Mouse (Mus musculus): ENCODE measurements around the gene Krtap4-1. TPM values are rescaled to one million over a fixed set of nuclear protein-coding genes. Genes with fewer than 3 reads are reported as not detected.
"Not testable (repeated sequence)": the region's sequence is repeated elsewhere in the genome, so short reads cannot be mapped to it uniquely, and the experiment has no call there.

Krtap4-1 gene
- total RNA-seq (2021) = not detected
- long read RNA-seq, experiment 1 = 0 reads
- long read RNA-seq, experiment 2 = 0 reads

DNA sequence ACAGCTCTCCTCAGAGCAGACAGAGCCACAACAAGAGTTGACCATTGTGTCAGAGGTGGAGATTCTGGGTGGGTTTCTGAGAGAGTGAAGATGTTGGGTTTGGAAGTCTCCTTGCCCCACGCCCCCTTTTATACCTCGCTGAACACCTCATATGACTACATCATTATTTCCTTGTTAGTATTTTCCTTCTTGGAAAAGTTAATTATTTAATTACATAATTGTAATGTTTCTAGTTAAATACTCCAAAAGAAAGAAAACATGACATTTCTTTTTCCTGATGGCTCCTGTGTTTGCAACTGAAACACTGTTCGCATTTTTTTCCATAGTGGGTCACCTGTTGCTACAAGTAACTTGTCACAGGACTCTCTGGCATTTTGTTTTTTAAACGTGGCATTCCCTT lies at the start of gene Krtap4-1:
Gene Krtap4-1 (minus strand): TSS at position 101 of the 400 bp plus-strand sequence.
- DNase-seq = no peak

DNA sequence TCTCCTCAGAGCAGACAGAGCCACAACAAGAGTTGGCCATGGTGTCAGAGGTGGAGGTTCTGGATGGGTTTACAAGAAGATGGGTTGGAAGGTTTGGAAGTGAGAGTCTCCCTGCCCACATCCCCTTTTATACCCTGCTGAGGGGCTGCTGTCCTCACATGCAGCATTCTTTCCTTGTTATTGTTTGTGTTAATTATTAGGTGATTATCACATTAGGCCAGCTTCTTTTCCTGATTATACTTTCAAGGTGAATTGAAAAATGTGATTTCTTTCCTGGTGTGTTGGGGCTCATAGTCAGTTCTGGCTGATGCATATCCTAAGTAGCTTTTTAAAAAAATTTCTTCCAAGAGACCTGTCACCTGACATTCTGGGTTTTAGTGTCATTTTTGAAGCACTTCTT lies 37.8 kb upstream of the Krtap4-1 start, which contains the start of gene Krtap4-6:
Gene Krtap4-6 (minus strand): TSS at position 101 of the 400 bp plus-strand sequence.
- no peak for DNase-seq

DNA sequence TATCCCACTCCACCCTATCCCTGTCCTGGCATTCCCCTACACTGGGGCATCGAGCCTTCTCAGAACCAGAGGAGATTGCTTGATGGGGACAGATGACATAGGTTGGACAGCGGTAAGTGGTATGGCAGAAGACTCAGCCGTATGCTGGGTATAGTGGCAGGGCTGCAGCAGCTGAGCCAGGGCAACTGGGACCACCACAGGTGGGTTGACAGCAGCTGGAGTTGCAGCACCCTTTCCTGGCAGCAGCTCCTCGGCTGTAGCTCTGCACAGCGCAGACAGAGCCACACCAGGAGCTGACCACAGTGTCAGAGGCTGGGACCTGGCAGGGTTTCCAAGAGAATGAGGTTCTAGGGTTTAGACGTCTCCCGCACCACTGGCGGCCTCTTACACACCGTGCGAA lies 34.8 kb upstream of the Krtap4-1 start:
- DNase-seq = no peak

DNA sequence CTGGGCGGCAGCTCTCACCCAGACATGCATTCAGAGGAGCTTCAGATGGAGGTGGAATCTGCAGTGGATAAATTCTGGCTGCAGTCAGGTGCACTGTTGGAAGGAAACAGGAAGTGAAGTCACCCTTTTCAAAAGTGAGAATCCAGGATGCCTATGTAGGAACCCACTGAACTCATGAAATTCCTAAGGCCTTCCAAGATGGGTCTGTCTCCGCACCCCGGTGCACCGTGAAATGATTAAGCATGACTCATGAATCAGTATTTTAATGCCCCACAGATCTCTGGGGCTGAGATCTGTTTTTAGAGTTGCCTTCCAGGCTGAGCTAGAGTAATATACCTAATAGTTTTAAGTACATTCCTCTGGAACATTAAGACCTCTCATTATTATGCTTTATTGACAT lies 31.2 kb upstream of the Krtap4-1 start:
- no peak for DNase-seq

DNA sequence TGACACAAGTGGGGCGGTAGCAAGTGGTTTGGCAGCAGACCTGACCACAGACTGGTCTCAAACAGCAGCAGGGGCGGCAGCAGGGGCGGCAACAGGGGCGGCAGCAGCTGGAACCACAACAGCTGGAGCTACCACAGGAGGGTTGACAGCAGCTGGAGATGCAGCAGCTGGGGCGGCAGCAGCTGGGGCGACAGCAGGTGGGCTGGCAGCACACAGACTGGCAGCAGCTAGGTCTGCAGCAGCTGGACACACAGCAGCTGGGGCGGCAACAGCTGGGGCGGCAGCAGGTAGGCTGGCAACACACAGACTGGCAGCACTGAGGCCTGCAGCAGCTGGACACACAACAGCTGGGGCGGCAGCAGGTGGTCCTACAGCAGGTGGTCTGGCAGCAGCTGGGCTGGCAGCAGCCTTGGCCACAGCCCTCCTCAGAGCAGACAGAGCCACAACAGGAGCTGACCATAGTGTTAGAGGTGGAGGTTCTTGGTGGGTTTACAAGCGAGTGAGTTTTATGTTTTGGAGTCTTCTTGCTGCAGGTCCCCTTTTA lies 30.5 kb upstream of the Krtap4-1 start, which contains the start of gene Gm11563:
Gene Gm11563 (minus strand): TSS at position 494 of the 544 bp plus-strand sequence.
- not testable (repeated sequence) for DNase-seq

DNA sequence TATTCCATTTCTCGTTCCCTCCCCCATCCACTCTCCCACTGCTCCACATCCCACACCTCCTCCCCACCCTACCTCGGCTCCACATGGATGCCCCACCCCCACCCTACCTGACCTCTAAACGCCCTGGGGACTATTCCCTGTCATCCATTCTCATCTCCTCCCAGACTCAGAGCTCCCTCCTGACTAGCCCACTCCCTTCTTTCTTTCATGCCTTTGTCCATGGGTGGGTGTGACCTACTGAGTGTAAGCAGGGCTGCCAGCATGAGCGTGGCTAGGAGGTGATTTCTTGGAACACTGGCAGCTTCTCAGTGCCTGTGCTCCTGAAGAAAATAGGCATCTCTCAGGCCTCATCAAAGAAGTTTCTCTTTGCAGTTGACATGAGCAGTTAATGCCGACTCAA lies 29.0 kb upstream of the Krtap4-1 start:
- no peak for DNase-seq

DNA sequence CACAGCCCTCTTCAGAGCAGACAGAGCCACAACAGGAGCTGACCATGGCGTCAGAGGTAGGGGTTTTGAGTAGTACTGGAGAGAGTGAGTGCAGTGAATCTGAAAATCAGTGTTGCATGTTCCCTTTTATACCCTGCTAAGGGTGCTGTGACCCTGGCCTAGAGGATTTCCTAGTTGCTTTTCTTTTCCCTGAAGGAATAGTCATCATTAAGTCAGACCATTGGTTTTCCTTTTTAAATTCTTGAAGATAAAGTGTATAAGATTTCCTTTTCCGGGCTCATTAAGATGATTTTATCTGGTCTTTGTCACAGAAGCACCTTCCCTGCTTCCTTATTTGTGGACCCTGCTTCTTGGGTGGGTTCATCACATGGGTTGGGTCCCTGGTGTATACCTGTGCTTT lies 22.1 kb upstream of the Krtap4-1 start, which contains the start of gene Gm11555:
Gene Gm11555 (minus strand): TSS at position 101 of the 400 bp plus-strand sequence.
- DNase-seq = no peak

DNA sequence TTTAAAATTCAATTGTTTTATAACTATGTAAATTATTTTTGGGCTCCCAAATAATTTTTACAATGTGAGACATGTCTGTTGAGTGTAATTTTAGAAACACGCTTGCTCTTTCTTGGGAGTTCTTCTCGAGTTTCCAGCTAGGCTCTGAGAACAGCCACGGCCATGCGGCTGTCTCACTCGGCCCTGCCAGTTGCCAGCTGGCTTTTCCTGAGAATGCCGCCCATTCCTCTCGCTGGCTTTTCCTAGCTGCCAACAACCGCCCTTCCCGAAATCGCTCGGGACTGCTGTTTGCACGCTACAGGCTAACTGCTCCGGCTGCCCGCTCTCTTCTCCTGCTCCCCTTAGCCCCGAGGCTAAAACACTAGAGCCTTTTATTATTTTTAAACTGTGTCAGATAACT lies 18.4 kb upstream of the Krtap4-1 start:
- no peak for DNase-seq

DNA sequence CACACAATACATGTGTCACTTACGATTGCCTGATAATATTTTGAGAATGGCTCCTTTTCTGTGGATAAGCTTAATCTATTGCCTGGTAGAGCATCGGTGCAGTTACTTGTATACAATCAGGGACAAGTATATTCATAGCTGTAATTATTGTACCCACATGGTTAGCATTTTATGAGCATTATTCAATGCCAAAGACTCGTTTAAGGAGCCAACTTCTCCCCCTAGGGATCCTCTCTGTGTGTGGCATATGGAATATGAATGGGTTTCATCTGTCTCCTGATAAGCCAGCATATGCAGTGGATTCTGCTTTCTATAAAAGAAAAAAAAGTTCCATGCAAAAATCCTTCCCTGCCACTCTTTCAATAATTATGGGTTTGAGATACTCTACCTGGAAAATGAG lies 16.3 kb upstream of the Krtap4-1 start:
- DNase-seq = no peak

DNA sequence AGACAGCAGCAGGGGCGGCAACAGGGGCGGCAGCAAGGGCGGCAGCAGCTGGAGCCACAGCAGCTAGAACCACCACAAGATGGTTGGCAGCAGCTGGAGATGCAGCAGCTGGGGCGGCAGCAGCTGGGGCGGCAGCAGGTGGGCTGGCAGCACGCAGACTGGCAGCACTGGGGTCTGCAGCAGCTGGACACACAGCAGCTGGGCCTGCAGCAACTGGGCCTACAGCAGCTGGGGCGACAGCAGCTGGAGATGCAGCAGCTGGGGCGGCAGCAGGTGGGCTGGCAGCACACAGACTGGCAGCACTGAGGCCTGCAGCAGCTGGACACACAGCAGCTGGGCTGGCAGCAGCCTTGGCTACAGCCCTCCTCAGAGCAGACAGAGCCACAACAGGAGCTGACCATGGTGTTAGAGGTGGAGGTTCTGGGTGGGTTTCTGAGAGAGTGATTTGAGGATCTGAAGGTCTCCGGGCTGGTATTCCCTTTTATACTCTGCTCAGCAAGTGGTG lies 15.6 kb upstream of the Krtap4-1 start, which contains the start of gene Krtap4-7:
Gene Krtap4-7 (minus strand): TSS at position 455 of the 505 bp plus-strand sequence.
- not testable (repeated sequence) for DNase-seq

DNA sequence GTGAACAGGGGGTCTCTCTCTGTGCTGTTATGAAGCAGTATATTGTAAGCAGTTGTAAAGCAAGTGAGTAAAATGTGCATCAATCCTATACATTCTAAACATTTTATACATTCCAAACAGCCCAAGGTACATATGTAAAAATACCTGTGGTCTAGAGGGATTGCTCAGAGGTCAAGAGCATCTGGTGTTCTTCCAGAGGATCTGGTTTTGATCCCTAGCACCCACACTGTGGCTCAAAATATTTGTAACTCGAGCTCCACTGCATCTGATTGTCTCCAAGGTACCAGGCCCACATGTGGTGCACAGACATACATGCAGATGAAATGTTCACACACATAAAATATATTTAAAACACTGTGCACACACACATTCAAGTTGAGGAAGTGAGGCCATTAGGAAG lies 12.9 kb upstream of the Krtap4-1 start:
- no peak for DNase-seq

DNA sequence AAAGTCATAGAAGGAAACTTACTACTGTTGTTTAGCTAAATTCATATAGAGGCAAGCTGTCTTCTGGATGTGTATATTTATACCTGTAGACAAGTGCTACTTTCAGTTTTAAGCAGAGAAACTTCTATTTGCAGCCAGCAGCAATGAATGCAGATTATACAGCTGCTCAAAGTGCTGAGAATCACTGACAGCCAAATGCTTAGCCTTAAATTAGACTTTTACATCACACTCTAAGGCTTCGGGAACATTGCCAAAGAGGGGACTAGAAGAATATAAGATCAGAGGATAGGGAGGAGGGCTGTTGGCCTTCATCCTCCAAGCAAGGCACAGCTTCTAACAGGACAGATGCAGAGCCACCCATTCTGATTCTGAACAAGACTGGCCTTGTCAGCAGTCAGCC lies 9.0 kb upstream of the Krtap4-1 start:
- no peak for DNase-seq

DNA sequence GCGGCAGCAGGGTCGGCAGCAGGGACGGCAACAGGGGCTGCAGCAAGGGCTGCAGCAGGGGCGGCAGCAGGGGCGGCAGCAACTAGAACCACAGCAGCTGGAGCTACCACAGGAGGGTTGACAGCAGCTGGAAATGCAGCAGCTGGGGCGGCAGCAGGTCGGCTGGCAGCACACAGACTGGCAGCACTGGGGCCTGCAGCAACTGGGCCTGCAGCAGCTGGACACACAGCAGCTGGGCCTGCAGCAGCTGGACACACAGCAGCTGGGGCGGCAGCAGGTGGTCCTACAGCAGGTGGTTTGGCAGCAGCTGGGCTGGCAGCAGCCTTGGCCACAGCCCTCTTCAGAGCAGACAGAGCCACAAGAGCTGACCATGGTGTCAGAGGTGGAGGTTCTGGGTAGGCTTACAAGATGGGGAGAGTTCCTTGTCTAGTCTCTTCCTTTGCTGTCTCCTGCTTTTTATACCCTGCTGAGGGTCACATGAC lies 6.7 kb upstream of the Krtap4-1 start, which contains the start of gene Krtap4-2:
Gene Krtap4-2 (minus strand): TSS at position 432 of the 482 bp plus-strand sequence.
- no peak for DNase-seq

DNA sequence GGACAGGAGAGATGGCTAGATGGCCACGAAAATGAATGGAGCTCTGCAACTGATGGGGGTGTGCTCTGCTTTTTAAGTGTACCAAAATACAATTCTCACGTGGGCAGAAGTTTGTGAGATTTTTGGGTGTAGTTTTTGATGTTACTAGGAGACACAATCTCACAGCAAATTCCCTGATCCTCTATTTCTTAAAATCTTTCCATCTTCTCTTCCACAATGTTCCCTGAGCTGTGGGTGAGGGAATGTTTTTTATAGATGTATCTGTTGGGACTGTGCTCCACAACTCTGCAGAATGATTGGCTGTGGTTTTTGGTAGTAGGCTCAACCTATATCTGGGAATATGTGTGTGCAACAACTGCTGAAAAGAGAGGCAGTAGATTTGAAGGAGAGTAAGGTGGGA lies 5.3 kb upstream of the Krtap4-1 start:
- no peak for DNase-seq

DNA sequence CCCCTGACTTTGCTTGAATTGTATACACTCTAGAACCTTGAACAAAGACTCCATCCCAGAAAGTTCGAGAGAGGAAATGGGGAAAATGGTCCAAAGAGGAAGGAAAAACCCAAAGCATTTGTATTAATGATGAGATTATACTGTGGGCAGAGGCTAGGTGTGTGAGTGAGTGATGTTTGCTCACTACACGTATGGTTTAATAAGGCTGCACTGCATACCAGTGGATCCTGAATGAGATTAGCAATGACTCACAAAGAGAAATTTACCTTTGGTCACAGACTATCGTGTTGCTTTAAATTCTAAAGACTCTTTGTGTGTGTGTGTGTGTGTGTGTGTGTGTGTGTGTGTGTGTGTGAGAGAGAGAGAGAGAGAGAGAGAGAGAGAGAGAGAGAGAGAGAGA lies 2.9 kb upstream of the Krtap4-1 start:
- no peak for DNase-seq

DNA sequence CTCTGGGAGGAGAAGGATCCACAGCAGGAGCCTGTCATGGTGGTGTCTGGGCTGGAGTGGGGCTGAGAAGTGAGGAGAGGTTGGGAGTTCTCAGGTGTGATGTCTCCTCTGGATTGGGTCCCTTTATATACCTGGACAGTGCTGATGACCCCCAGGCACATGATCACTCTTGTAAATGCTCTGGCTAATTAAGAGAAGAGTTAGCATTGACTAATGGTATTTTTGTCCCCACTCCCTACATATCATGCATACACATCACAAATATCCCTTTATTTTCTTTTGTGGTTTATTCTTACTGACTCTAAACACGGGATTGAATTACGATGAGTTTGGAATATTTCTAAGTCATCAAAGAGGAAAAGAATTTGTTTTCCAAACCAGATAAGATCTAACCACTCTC lies 7.7 kb downstream of the Krtap4-1 start, which contains the start of gene Gm11562:
Gene Gm11562 (minus strand): TSS at position 101 of the 400 bp plus-strand sequence.
- no peak for DNase-seq

DNA sequence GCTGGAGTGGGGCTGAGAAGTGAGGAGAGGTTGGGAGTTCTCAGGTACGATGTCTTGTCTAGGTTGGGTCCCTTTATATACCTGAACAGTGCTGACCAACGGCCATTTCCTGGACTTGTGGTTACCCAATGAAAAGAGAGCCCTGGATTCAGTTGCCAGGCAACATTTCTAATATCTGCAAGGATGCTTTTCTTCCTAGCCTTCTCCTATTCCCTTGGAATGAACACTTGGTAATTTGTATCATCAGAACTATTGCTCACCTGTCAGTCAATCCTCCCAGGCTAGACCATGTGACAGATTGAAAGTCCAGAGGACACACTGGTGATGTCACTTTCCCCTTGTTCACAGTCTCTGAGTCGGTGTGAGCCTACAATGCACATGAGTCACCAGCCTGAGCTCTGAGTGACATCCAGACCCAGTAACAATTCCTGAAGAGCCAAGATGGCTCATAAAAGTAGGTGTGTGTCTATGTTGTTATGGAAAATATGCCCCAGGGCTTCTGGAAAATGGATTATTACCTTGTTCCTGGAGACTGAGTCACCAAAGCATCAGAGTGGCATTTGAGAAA lies 13.2 kb downstream of the Krtap4-1 start, which contains the start of gene Krtap2-4:
Gene Krtap2-4 (minus strand): TSS at position 51 of the 568 bp plus-strand sequence.
- DNase-seq = no peak

DNA sequence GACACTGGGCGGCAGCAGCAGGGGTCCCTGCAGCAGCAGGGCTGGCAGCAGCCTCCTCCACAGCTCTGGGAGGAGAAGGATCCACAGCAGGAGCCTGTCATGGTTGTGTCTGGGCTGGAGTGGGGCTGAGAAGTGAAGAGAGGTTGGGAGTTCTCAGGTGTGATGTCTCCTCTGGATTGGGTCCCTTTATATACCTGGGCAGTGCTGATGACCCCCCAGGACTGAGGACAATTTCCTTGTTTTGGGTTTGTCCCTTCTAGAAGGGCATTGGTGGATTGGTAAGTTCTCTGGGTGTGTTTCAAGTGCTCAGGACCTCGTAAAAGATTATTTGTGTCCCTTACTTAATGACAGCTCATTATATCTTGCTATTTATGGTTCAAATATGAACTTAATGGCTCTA lies 17.9 kb downstream of the Krtap4-1 start, which contains the start of gene Gm11937:
Gene Gm11937 (minus strand): TSS at position 101 of the 400 bp plus-strand sequence.
- DNase-seq = not testable (repeated sequence)

DNA sequence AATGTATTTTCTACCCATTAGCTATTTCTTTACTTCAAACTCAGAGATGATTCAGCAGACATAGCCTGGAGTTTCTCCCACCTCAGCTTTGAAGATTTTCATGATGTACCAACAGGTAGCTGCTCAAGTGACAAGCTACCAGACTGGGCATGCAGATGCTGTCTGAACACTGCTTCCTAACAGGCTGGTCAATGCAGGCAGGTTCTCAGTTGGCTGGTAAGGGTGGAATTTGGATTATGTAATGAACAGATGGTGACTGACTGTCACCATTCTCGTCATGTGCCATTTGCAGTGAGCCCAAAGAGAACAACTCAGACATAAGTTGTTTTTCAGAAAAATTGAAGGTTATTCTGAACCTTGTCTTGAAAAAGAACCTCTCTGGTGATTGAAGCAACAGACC lies 18.9 kb downstream of the Krtap4-1 start:
- no peak for DNase-seq

DNA sequence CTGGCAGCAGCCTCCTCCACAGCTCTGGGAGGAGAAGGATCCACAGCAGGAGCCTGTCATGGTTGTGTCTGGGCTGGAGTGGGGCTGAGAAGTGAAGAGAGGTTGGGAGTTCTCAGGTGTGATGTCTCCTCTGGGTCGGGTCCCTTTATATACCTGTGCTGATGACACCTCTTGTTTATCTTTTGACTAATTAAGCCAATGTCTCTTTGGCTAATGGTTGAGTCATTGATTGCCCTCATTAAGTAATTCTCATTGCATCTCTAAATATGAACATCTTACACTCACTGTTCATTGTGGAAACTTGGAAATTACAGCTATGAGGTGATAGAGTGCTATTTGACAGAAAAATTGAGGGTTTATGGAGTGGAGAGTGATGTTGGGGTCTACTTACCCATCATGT lies 24.8 kb downstream of the Krtap4-1 start, which contains the start of gene Gm11938:
Gene Gm11938 (minus strand): TSS at position 101 of the 400 bp plus-strand sequence.
- not testable (repeated sequence) for DNase-seq

DNA sequence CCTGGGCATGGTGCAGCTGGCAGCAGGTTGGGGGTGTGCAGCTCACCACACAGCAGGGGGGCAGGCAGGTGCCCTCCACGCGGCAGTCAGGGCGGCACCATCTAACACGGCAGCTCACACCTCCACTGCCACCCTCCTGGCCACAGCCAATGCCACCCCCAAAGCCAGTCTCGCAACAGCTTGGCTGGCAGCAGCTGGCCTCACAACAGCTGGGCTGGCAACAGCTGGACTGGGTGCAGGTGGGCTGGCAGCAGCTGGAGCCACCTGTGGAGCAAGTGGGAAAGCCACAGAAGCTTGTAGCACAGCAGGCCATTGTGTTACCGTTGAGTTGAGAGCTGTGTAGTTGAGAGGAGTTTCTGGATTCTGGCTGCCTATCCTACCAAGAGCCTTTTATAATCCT lies 30.3 kb downstream of the Krtap4-1 start, which contains the start of gene Krtap9-3:
Gene Krtap9-3 (minus strand): TSS at position 364 of the 400 bp plus-strand sequence.
- not testable (repeated sequence) for DNase-seq

DNA sequence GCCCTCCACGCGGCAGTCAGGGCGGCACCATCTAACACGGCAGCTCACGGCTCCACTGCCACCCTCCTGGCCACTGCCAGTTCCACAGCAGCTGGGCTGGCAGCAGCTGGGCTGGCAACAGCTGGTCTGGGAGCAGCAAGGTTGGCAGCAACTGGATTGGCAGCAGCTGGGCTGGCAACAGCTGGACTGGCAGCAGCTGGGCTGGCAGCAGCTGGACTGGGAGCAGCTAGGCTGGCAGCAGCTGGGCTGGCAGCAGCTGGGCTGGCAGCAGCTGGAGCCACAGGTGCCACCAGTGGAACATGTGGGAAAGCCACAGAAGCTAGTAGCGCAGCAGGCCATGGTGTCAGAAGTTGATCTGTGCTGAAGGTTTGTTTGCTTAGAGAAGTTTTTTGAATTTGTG lies 37.1 kb downstream of the Krtap4-1 start, which contains the start of gene Krtap1-3:
Gene Krtap1-3 (minus strand): TSS at position 359 of the 400 bp plus-strand sequence.
- no peak for DNase-seq

DNA sequence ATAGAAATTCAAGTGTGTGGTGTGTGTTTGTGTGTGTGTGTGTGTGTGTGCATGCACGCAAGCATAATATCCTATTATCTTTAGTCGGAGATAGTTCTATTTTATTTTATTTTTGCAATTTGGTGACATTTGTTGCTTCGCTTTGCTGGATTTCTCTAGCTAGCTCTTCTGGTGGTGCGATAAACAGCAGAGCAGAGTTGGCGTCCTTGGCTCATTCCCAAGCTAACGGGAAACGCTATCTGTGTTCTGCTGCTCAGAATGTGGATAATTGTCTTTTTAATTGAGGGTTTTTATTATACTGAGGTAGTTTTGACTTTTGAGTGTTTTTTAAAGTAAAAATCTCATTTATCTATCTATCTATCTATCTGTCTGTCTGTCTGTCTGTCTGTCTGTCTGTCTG lies 42.9 kb downstream of the Krtap4-1 start:
- DNase-seq = no peak

All from heart, adult 18-20 months (tissue).